Mouse (Mus musculus) heart, adult 11 months (tissue): ENCODE data around the gene Adam12.

Source experiments
- DNase-seq: peaks from one replicate; pipeline ENCODE4 v3.0.0; 2022

Gene Adam12

DNA sequence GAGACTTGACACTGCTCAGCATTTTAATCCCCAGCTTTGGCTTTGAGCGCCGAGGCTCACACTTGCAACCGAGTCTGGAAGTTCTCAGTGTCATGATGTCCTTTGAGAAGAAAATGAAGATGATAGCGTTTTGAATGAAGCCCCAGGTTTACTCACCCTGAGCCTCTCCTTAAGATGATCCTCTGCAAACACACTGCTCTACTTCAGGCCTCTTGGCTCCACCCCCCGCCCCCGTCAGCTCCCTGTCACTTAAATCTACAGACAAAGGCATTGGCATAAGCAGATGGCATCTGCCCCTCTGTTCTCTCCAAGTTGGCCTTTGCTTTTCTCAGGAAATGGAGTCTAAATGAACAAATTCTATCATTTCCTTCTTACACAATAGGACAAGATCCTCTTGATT, 308.0 kb downstream of the Adam12 start:
- DNase-seq = no peak

DNA sequence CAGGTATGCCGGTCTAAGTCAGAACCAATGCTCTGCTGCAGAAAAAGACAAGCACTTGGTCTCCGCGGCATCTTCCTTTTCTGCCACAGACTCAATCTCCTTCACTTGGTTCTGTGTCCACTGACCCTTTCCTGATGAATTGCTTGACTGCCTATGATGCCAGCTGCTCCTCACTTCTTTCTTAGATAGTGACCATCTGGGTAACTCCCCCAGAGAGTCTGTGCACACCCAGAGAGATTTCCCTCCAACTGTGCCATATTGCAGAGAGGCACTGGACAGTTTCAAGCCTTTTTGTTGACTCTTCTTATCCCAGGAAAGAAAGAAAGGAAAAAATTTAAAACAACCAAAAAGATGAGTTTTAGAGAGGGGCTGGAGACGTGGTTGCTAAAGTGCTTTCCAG, 310.7 kb downstream of the Adam12 start:
- DNase-seq = no peak

DNA sequence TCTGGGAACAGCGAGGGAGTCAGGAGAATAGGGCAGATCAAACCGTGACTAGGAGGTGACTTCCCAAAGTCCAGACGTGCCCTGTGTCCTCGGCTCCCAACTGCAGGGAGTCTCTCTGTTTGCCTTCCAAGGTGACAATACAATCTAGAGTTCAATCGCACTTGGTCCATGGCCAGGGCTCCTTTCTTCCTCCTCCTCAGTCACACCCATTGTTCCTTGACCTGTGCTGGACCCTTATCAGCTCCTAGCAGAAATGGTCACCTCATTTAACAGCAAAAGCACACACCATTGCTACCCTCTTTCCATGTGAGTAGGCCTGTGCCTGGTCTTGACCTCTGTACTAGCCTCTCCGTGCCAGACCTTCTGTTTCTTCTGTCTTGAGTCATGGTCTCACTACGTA, 311.2 kb downstream of the Adam12 start:
- peak; percentile 93 for DNase-seq

DNA sequence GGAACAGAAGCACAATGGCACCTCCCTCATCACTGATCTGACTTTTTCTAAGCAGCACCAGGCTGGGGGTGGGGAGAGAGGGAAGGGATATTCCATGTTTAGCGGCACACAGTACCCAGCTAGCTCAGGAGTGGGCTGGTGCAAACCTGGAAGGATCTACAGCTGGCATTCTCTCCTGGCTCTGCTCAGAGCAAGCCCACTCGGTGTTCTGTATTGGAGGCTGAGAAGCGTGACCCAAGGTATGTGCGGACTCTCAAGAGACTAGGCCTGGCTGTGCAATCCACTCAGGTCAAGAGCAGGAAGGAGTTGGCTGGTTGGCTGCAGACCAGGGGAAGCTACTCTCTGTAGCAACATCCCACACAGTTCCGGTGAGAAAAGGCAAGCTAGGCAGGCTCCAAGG, 312.0 kb downstream of the Adam12 start:
- DNase-seq = peak; percentile 94

DNA sequence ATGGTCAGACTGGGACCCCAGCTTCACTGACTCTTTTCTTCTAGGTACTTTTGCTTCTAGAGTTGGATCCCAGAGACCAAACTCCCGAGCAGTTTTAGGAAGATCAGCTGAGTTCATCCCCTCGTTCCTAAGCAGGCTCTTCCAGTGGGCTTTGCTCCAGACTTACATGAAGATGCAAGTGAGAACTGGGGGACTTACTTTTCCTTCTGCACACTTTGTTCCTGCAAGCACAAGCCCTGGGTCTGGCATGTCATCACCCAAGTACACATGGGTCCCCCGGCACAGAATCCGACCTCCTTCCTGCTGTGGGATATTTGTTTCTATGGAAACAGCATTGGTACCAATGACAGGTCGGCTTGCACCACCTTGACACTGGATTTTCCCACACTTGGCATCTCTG, 312.6 kb downstream of the Adam12 start:
- DNase-seq = peak; percentile 61

DNA sequence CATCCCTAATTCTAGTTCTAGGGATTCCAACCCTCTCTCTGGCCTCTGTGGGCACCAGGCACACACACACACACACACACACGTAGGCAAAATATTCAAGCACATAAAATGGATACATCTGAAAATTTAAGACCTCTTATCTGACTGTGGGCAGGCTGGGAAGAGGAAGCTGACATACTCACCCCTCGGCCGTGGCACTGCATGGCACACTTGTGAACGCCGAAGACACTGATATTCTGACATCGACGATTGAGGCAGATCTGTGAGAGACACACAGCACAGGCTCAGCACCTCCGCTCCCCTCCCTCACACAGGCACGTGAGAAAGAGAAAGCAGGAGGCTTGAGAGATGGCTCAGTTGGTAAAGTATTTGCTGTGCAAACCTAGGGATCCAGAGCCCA, 315.7 kb downstream of the Adam12 start:
- peak; percentile 76 for DNase-seq

DNA sequence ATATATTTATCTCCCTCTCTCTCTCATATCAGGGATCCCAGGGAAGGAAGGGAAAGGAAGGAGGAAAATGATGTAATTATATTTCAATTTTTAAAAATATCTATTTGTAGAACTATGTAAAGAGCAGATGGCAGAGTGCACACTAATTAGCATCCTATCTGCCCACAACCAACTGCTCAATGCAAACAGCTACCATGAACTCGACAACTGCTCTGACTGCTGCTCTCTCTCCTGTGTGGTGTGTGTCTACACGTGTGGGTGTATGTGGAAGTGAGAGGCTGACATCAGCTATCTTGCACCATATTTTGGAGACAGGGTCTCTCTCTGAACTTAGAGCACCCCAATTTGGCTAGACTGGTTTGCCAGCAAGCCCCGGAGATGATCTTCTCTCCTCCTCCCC, 320.1 kb downstream of the Adam12 start:
- peak; percentile 41 for DNase-seq

DNA sequence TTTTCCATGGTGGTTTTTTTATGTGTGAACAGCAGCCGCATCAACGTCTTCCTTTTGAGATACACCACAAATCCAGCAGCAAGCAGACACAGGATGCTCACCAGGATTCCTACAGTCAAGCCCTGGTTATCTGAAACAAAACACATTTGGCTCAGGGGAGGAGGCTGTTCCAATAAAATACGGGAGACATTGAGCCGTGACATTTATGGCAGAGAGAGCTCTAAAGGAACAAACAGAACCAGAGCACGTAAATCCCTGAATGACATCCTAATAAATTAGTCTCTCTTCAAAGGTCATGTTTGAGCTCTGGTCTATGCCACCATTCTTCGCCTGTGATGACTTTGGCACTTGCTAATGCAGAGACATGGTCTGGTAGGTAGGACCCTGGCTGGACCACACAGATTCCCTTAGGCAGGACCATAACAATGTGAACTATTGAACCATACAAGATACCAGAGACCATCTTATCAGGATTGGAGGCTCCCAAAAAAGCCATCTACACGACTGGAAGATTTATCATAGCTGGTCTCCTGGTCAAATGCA, 322.0 kb downstream of the Adam12 start:
- DNase-seq = peak; percentile 68

DNA sequence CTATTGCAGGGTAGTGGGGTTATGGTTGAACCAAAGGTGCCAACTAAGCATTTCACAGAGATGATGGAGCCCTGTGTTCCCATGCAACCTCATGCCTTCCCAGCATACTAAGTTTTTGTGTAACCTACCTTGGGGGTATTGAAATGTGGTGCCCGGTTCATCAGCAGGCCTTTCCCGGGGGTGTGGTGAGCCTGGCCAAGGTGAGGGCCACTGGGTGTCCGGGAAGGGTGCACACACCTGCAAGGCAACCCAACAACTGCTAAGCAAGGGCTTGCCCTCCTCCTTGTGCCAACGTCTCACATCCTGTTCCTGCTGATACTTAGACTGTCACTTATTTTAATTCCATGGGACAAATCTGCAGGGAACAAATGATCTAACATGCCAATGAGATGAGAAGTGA, 323.0 kb downstream of the Adam12 start:
- peak; percentile 74 for DNase-seq

DNA sequence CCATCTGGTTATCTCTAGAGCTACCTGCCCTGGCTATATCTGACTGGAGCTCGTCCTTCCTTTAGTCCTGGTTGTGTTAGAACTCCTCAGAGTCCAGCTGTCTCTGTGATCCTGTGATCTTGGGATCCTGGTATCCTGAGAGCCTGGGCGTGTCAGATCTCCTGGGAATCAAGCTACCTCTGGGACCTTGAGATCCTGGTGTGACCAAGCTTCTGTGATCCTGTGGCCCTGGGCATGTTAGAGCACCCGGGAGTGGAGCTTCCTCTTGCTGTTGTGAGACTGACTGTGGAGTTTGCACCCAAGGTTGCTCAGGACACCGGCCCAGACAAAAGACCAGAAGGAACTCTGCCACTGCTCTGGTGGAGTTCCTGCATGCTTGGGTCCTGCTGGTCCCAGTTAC, 332.6 kb downstream of the Adam12 start:
- peak; percentile 71 for DNase-seq

DNA sequence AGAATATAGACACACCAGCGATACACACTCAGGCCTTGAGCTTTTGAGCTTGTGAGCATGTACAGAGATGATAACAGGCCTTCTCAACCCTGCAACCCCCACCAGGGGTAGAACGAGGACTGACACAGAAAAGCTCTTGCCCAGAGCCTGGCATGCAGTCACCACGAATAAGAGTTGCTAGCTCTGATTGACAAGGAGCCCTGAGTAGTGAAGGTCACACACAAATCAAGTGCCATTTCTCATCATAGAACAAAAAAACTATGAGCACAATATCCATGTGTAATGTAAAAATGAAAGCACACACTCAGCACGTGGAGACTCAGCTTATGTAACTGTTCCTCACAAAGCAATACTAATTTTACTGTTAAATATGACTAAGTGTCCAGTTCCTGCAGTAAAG, 340.1 kb downstream of the Adam12 start:
- peak; percentile 44 for DNase-seq

DNA sequence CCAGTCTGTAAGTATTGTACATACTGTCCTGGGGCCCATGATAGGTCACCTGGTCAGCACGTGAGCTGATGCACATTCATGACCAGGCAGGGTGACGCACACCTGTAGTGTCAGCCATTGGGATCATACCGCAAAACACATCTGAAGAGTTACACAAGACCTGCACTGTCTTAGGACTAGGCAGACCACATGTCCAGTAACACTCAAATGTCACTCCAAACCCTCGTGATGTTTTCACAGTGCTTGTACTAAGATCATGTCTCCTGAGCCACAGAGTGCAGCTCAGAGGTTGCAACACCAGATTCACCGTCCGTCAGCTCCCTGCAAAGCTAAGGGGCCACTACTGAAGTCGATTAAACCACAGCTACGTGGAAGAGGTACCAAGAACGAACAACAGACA, 340.6 kb downstream of the Adam12 start:
- DNase-seq = peak; percentile 72

DNA sequence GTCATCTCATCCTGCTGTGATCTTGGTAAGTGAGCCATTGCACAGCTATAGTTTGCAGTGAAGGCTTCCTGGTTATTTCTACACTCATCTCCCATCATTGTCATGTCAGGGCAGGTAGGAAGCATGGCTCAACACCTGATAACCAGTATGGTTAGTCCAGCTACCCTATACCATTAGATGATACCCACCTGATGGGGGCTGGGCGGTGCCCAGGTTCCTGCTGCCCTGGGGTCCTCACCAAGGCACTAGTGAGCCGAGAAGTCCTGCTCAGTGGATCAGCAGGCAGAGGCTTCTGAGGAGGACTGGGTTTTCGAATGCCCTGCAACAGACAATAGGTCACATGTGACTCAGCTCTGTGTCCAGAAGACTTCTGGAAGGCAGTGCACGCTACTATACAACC, 342.0 kb downstream of the Adam12 start:
- peak; percentile 71 for DNase-seq

DNA sequence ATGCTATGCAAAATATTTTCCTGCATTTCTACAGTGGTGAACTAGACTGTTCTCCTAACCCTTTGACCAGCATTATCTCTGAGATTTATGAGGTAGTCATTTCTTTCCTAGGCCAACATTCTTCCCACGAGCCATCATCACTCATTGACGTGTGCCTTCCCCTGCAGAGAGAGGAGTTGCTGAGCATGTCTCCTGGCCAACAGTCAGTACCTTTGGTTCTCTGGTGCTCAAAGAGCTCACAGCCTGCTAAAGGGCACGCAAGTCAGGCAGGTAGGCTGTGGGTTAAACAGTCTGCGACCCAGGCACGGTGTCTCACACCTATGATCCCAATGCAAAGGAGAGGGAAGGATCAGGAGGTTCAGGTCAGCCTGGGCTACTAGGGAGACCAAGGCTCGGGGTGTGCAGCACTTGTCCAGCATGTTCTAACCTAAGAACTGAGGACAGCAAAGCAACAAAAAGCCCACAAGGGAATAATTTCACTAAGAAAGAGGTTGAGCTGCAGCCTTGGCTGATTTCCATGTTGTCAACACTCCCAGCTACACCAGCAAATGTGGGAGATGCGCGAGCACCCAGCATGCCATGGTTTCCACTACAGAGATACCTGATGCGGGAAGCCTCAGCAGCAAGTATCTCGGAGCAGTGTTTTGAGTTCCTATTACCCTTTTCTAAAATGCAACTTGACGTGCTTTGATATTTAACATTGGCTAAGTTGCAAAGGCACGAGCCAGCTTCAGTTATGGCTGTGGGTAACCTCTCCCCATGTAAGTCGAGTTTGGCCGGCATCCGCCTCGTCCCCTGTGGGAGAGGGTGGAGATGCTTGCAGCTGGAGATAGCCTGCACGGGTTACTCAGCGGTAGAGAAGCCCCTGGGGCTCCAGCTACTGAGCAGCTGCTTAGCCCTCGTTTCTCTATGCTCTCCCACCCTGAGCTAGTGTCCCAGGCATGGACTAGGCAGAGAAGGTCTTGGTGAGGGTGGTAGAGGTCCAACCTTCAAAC, 342.7 kb downstream of the Adam12 start:
- DNase-seq = peak; percentile 96

DNA sequence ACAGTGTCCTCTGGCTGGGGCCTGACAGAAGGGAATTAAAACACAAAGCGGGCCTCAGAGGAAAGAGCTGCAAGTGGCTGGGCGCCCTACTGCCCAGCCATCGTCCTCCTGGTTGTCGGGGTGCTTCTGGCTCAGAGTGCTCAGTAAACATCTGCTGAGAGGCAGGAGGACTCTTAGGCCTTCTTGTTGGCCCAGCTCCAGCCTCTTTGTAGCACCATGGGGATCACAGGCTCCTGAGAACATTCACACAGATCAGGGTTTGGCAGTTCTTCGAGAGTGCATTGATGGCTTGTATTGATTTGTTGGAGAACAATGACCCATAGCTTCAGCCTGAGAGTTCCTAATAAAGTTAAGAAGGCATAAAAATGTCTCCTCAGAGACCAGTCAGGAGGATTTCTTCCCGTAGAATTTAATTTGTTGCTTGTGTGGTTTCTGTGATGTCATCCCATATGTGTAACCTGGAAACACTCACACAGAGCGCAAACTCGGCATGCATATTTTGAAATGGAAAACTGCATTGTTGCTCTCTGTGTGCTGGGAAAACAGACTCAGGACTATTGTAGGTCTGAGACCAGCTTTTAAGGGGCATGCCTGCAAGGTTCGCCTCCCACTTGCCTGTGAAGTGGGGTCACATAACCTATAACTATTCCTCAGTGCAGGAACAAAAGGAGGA, 347.1 kb downstream of the Adam12 start:
- DNase-seq = peak; percentile 71

DNA sequence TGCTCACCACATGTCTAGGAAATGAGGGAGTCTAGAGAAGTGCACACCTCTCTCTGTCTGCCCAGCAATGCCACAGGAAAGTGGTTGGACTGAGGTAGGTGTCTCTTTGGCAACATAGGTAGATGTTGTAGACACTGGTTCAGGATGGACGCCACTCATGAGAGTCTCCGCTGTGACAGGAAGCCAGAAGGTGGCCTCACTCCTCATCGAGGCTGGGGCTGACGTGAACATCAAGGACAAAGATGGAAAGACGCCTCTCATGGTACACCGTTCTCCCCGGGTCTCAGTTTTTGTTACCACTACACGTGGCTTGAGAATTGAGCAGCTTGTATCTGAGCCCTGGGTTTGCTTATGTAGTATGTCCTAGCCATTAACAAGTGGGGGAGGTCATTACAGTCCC, 352.2 kb downstream of the Adam12 start:
- peak; percentile 78 for DNase-seq

DNA sequence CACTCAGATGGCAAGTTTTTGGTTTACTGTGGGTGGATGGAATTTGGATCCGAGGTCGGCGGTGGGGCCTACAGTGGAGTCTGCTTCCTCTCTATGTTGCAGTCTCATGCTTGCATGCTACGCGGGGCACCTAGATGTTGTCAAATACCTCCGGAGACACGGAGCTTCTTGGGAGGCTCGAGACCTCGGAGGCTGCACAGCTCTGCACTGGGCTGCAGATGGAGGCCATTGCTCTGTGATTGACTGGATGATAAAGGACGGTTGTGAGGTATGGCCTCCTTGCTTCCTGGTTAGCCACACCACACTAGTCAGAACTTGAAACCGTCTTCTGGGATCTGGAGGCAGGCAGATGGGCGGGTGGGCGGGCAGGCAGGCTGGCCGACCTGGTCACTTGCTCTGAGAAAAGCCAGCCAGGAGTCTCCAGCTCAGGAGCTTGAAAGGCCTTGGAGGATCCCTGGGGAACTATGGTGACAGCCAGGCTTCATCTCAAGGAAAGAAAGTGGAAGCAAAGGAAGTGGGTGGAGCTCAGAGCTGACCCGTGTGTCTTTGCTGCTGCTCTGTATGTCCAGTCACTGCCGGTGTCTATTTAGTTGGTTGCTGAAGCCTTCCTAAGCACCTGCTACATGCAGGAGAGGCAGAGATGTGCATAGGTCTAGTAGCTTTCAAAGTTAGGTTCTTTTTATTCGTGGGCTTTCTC, 355.2 kb downstream of the Adam12 start:
- DNase-seq = peak; percentile 66

DNA sequence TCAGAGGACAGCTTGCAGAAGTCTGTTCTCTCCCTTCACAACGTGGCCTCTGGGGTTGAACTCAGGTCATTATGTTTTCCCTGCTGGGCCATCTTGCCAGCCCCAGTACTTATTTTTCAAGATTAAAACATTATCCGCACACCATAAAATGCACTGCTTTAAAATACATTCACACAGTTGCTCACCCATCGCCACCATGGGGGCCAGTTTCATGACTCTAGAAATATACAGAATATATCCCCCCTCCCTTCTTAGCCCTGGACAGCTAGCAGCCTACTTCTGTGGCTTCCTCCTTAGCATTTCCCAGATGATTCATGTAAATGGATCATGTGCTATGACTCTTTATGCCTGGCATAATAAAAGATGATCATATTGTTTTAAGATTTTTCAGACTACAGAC, 355.8 kb downstream of the Adam12 start:
- peak; percentile 66 for DNase-seq

DNA sequence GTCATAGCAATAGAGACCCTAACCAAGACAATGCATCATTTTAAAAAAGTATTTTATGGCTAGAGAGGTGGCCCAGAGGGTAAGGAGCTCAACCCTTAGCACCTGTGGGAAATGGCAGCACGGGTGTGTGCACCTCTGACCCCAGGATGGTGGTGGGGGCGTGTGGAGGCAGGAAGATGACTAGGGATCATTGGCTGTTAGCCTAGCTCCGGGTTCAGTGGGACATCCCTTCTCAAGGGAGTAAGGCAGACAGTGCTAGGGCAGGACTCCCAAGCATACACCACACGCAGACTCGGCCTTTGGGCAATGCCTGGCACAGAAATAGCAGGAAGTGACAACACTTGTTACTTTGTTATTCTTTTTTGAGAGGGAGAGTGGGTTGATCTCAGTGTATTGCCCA, 359.2 kb downstream of the Adam12 start:
- DNase-seq = peak; percentile 81

DNA sequence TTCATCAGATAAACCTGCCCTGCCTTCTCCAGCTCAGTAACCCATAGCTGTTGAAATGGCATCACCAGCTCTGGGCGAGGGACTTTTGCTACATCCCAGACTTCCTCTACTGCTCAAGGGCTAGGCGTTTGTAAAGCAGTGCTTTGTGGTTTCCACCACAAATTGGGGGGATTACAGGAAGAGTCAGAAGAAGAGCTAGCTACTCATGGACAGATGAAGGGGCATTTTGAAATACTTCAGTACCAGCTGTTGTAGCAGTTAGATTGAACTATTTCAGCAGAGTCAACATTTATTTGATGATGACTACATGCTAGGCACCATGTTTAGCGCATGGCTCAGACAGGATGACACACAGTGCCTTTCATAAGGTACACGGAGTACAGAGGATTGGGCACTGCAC, 361.7 kb downstream of the Adam12 start:
- no peak for DNase-seq

DNA sequence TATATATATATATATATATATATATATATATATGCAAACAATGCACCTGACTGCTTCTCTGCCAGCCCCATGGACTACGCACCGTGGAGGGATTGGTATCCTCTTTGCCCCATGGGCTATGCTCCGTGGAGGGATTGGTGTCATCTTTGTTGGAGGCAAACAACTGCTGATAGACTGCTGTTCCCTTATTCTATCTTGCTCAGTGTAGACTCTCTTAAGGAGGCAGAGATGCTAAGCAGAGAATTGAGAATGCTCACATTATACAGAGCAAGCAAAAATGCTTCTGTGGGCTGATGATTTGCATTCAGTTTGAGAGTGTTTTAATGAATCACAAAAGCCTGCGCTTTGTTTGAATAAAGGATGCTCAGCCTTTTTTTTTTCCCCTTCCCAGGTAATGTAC, 368.3 kb downstream of the Adam12 start:
- no peak for DNase-seq

DNA sequence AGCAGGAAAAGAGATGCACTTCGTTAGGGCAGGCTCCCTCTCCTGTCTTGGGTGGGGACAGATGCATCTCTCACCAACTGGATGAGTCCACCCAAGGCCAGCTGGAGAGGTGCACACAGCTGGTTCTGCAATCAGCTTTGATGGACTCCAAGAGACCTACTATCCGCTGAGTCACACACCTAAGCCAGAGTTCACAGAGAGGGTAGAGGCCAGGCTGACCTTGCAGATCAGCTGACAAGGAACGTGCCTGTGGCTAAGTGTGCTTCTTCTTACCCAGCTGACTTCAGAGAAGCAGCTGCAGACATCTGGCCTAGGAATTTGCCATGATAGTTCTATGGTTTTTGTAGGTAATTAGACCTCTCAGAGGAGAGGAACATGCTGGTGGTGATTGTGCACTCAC, 368.8 kb downstream of the Adam12 start:
- DNase-seq = no peak

DNA sequence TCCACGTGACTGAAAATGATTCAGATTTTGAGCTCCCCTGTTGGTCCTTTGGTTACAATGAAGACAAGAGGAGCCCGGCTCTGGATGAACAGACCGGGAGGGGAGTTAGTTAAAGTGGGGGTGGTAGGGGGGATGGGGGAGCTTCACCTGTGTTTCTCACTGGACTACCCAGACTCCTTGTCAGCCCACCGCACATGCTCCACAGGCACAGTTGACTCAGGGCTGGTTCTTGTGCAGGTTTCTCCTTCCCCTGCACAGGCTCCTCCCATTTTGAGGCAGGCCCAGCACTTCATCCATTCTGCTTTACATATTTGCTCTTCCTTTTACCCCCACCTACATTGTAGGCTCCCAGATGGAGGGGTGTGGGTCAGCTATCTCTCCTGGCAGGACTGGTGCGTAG, 369.2 kb downstream of the Adam12 start:
- DNase-seq = no peak
